Mouse (Mus musculus): ENCODE results near the gene Elp5. TPM values are rescaled to one million over a fixed set of nuclear protein-coding genes. Genes with fewer than 3 reads are reported as not detected.

The Elp5 gene
- total and polyA plus RNA-seq, 3 experiments: 95.9 to 177 (median 119) TPM

DNA sequence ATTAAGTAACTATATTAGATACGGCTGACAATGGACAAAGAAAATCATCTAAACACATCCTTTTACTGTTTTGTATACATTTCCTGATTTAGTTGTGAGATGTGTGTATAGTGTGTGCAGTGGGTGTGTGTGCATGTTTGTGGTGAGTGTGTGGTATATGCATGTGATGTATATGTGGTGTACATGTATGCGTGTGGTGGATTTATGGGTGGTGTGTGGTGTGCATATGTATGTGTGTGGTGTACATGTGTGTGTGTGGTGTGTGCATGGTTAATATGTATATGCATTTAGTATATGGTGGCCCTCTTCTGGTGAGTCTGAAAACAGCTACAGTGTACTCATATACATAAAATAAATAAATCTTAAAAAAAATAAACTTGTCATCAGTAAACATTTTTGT is 54.8 kb downstream of the Elp5 start:
- TF ChIP-seq CTCF (conservative IDR thresholded peaks at IDR 0.05 in 1 of 2, IDR thresholded peaks at IDR 0.05 in 1 of 2; ENCODE audit: low read depth in 2 of 2, low read length in 2 of 2) (peak in 1 of 2 experiments; percentile 20; a peak in 2 of 4 replicates), CHD2 (IDR thresholded peaks at IDR 0.05; ENCODE audit: low read length) (no peak)
- Histone ChIP-seq H3K4me2 (ENCODE audit: insufficient read depth, low read depth, poor library complexity, severe bottlenecking) (no peak overlapping the region), H3K9ac (ENCODE audit: insufficient read depth, low read depth) (no peak overlapping the region), H3K27me3 (replicated peaks) (no peaks in the 10 kb centered on the region), H3K4me1 (ENCODE audit: control insufficient read depth in 1 of 2, insufficient read depth in 2 of 2) (peaks cover 9 to 33% of the 10 kb centered on the region in 2 experiments; a peak in 3 of 4 replicates), H3K9me3 (replicated peaks; ENCODE audit: low read length) (no peaks in the 10 kb centered on the region), H3K79me2 (replicated peaks; ENCODE audit: control insufficient read depth, extremely low read depth, insufficient read depth, poor library complexity, severe bottlenecking) (no peaks in the 10 kb centered on the region), H3K36me3 (replicated peaks in 1 of 2; ENCODE audit: control insufficient read depth in 1 of 2, insufficient read depth in 1 of 2, low read length in 1 of 2) (no peaks in the 10 kb centered on the region), H3K27ac (ENCODE audit: insufficient read depth, low read depth) (no peak overlapping the region), H3K4me3 (replicated peaks in 1 of 3; ENCODE audit: low read depth in 2 of 3, low read length in 2 of 3, poor library complexity in 1 of 3) (no peak overlapping the region)
- in situ Hi-C loops (cut with MboI; ENCODE audit: low pct_ligation_motif_present, low pct_unique_long_range_greater_than_20kb, low sequenced_read_pairs) (no loop called here), dilution Hi-C loops (cut with MboI; ENCODE audit: extremely low pct_ligation_motif_present, extremely low pct_unique_long_range_greater_than_20kb, low sequenced_read_pairs) (no loop called here)
- DNase-seq (ENCODE audit: extremely low read depth): no peak

- Histone ChIP-seq H3K9me3 (replicated peaks; ENCODE audit: low read length) (no peaks in the 10 kb centered on the region), H3K9ac (ENCODE audit: insufficient read depth, low read depth) (peak overlapping the region; percentile 88), H3K4me3 (replicated peaks in 1 of 3; ENCODE audit: low read depth in 2 of 3, low read length in 2 of 3, poor library complexity in 1 of 3) (peak overlapping the region in 2 of 3 experiments; percentile 47 to 95), H3K4me2 (ENCODE audit: insufficient read depth, low read depth, poor library complexity, severe bottlenecking) (peak overlapping the region; percentile 63), H3K4me1 (ENCODE audit: control insufficient read depth in 1 of 2, insufficient read depth in 2 of 2) (peaks cover 7 to 27% of the 10 kb centered on the region in 2 experiments), H3K36me3 (replicated peaks in 1 of 2; ENCODE audit: control insufficient read depth in 1 of 2, insufficient read depth in 1 of 2, low read length in 1 of 2) (peaks cover 13 to 18% of the 10 kb centered on the region in 2 experiments), H3K27ac (ENCODE audit: insufficient read depth, low read depth) (no peak overlapping the region), H3K27me3 (replicated peaks) (no peaks in the 10 kb centered on the region), H3K79me2 (replicated peaks; ENCODE audit: control insufficient read depth, extremely low read depth, insufficient read depth, poor library complexity, severe bottlenecking) (peaks cover 32% of the 10 kb centered on the region)
- no peak for DNase-seq (ENCODE audit: extremely low read depth)
- TF ChIP-seq POLR2A (IDR thresholded peaks at IDR 0.05; ENCODE audit: low read depth, low read length): no peak
- TF ChIP-seq MAFK (IDR thresholded peaks at IDR 0.05; ENCODE audit: insufficient replicate concordance, low read length): peak; percentile 74; the same call in 1 of the 2 replicates
- dilution Hi-C loops (cut with MboI; ENCODE audit: extremely low pct_ligation_motif_present, extremely low pct_unique_long_range_greater_than_20kb, low sequenced_read_pairs) (no loop called here), in situ Hi-C loops (cut with MboI; ENCODE audit: low pct_ligation_motif_present, low pct_unique_long_range_greater_than_20kb, low sequenced_read_pairs) (no loop called here)
Observed at GRCm38 (mm10) chr11:69922796-69923195, 59.5 kb downstream of the Elp5 start.

DNA sequence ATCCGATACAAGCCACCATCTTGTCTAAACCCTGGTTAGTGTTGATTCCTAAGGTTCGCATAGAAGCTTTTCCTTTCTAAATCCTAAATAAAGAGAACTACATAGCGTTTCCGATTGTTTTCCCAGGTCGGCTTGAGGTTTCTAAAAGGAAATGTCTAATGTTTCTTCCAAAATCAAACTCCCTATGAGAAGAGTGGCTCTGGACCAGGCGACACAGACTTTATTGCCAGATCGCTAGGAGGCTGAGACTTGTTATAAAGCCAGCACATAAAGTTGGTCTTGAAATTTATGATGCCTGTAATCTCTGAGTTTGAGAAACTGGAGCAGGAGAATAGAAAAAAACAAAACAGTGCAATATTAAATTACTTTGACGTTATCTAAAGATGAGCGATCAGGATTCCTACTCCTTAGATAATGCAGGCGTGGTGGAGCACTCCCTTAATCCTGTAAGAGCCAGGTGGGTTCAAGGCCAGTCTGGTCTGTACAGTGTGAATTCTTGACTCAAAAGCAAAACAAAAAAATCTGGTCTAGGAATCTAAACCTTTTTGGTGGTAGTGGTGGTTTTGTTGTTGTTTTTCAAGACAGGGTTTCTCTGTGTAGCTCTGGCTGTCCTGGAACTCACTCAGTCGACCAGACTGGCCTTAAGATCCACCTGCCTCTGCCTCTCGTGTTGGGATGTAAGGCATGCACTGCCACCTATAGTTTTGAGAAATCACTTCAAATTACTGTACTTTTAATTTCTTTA is 60.1 kb downstream of the Elp5 start:
- peak overlapping the region; percentile 47 to 95 (median 73) for H3K4me3 ChIP-seq (replicated peaks in 1 of 3; ENCODE audit: low read depth in 2 of 3, low read length in 2 of 3, poor library complexity in 1 of 3)
- no peak for TF ChIP-seq BHLHE40 (IDR thresholded peaks at IDR 0.05; ENCODE audit: low read depth, low read length)
- no peak for TF ChIP-seq ZC3H11A (IDR thresholded peaks at IDR 0.05; ENCODE audit: low read depth, low read length)
- peak; percentile 29; the same call in 1 of the 2 replicates for TF ChIP-seq JUND (conservative IDR thresholded peaks at IDR 0.05; ENCODE audit: low read depth, low read length)
- TF ChIP-seq SIN3A (IDR thresholded peaks at IDR 0.05; ENCODE audit: low read length): peak; percentile 18; the same call in 1 of the 2 replicates
- 0 out of 2 replicates have a peak, but pooled peaks have one; percentile 12 for TF ChIP-seq ZMIZ1 (IDR thresholded peaks at IDR 0.05; ENCODE audit: low read depth, low read length)
- TF ChIP-seq RCOR1 (conservative IDR thresholded peaks at IDR 0.05; ENCODE audit: low read depth, low read length): no peak
- 0 out of 2 replicates have a peak, but pooled peaks have one; percentile 14 for TF ChIP-seq SMC3 (IDR thresholded peaks at IDR 0.05; ENCODE audit: low read depth, low read length)
- TF ChIP-seq PAX5 (IDR thresholded peaks at IDR 0.05; ENCODE audit: low read length): no peak
- no peak for TF ChIP-seq TCF12 (IDR thresholded peaks at IDR 0.05; ENCODE audit: low read depth, low read length)
- TF ChIP-seq MAFK (IDR thresholded peaks at IDR 0.05; ENCODE audit: insufficient replicate concordance, low read length): 0 out of 2 replicates have a peak, but pooled peaks have one; percentile 49
- peak; percentile 5 to 63; a peak in 2 of 4 replicates for TF ChIP-seq CTCF (conservative IDR thresholded peaks at IDR 0.05 in 1 of 2, IDR thresholded peaks at IDR 0.05 in 1 of 2; ENCODE audit: low read depth in 2 of 2, low read length in 2 of 2)
- TF ChIP-seq UBTF (IDR thresholded peaks at IDR 0.05; ENCODE audit: low read depth, low read length): 0 out of 2 replicates have a peak, but pooled peaks have one; percentile 1
- peak; percentile 60 for TF ChIP-seq RAD21 (IDR thresholded peaks at IDR 0.05; ENCODE audit: low read depth, low read length)
- no peak for TF ChIP-seq MEF2A (IDR thresholded peaks at IDR 0.05; ENCODE audit: borderline replicate concordance, low read depth, low read length)
- TF ChIP-seq JUN (IDR thresholded peaks at IDR 0.05; ENCODE audit: insufficient read depth, low read depth, low read length): no peak
- TF ChIP-seq CHD1 (IDR thresholded peaks at IDR 0.05; ENCODE audit: low read depth, low read length): peak; percentile 77; the same call in 1 of the 2 replicates
- TF ChIP-seq CHD2 (IDR thresholded peaks at IDR 0.05; ENCODE audit: low read length): 0 out of 2 replicates have a peak, but pooled peaks have one; percentile 50
- DNase-seq (ENCODE audit: extremely low read depth): peak; percentile 61
- dilution Hi-C loops (cut with MboI; ENCODE audit: extremely low pct_ligation_motif_present, extremely low pct_unique_long_range_greater_than_20kb, low sequenced_read_pairs): no loop called here
- in situ Hi-C loops (cut with MboI; ENCODE audit: low pct_ligation_motif_present, low pct_unique_long_range_greater_than_20kb, low sequenced_read_pairs): no loop called here
- peaks cover 10 to 33% of the 10 kb centered on the region in 2 experiments for H3K4me1 ChIP-seq (ENCODE audit: control insufficient read depth in 1 of 2, insufficient read depth in 2 of 2)
- peaks cover 19 to 24% of the 10 kb centered on the region in 2 experiments for H3K36me3 ChIP-seq (replicated peaks in 1 of 2; ENCODE audit: control insufficient read depth in 1 of 2, insufficient read depth in 1 of 2, low read length in 1 of 2)
- H3K79me2 ChIP-seq (replicated peaks; ENCODE audit: control insufficient read depth, extremely low read depth, insufficient read depth, poor library complexity, severe bottlenecking): peaks cover 38% of the 10 kb centered on the region
- H3K9me3 ChIP-seq (replicated peaks; ENCODE audit: low read length): no peaks in the 10 kb centered on the region
- peak overlapping the region; percentile 88 for H3K9ac ChIP-seq (ENCODE audit: insufficient read depth, low read depth)
- H3K4me2 ChIP-seq (ENCODE audit: insufficient read depth, low read depth, poor library complexity, severe bottlenecking): peak overlapping the region; percentile 94
- H3K27me3 ChIP-seq (replicated peaks): no peaks in the 10 kb centered on the region
- peak overlapping the region; percentile 94 for H3K27ac ChIP-seq (ENCODE audit: insufficient read depth, low read depth)
